Mouse (Mus musculus) stomach, postnatal 0 days (tissue): ENCODE data around the gene Cnst.

Experiments
- CTCF ChIP-seq: IDR thresholded peaks from 2 replicates; pipeline ENCODE4 v1.5.1; 2016; ENCODE audit warnings: antibody characterized with exemption, low read depth, mild to moderate bottlenecking, moderate library complexity
- EP300 ChIP-seq: optimal IDR thresholded peaks from 2 replicates; pipeline ENCODE3; 2016; ENCODE audit warnings: antibody characterized with exemption

- TF ChIP-seq CTCF: peak; percentile 56
- TF ChIP-seq EP300: no peak
Observed at GRCm38 (mm10) chr1:179592972-179593371, 46.8 kb downstream of the Cnst start.
